Mouse (Mus musculus) left cerebral cortex, postnatal 36 days (tissue): ENCODE results near the gene Cacna1d. TPM values are rescaled to one million over a fixed set of nuclear protein-coding genes. Genes with fewer than 3 reads are reported as not detected.

Experiments used
- DNase-seq, 2 experiments: peaks; one replicate each; pipeline ENCODE4 v3.0.0; 2021 to 2022; ENCODE audit warnings: low spot score in 2 of 2, mixed read lengths in 1 of 2
- intact Hi-C: fragments of 180-260 bp; cut with DNase I; formaldehyde crosslinking; loops from one replicate; pipeline ENCODE4 v1.15.1; 2025
- total RNA-seq, 2 experiments: library from RNA; stranded (reverse); gene quantifications; 2 replicates each; pipeline ENCODE4 v1.2.3; 2021

Gene Cacna1d
- total RNA-seq, 2 experiments from 2014 or later, result 42.7 to 62.0 TPM

GRCm38 (mm10) chr14:30297492-30297891 lies 193.8 kb downstream of the Cacna1d start:
- DNase-seq, result no peak
- intact Hi-C loops, result no loop called here

DNA sequence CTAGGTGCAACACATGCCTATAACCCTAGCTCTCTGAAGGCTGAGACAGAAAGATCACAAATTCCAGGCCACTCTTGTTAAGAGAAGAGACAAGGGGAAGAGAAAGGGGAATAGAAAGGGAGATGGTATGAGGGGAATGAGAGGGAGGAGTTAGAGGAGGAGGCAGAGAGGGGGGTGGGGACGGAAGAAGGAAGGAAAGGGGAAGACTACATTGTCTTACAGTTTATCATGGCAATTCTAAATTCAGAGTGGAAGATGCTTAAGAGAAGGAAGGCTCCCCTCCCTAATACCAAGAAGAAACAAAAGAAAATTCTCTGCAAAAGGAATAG lies 199.2 kb downstream of the Cacna1d start:
- intact Hi-C loops, result loop anchor here (5.0 kb wide), 1 partner anchor 55 kb away; no protein-coding TSS in a partner anchor
- DNase-seq, result no peak

GRCm38 (mm10) chr14:30291389-30292134 lies 199.7 kb downstream of the Cacna1d start:
- intact Hi-C loops, result loop anchor here (5.0 kb wide), 1 partner anchor 54 kb away; no protein-coding TSS in a partner anchor
- no peak for DNase-seq

GRCm38 (mm10) chr14:30284446-30284845 lies 206.8 kb downstream of the Cacna1d start:
- peak in 1 of 2 experiments; percentile 33 for DNase-seq
- intact Hi-C loops, result no loop called here

- intact Hi-C loops, result no loop called here
- peak; percentile 60 to 71 for DNase-seq
Measured at GRCm38 (mm10) chr14:30284022-30284421, 207.2 kb downstream of the Cacna1d start.

DNA sequence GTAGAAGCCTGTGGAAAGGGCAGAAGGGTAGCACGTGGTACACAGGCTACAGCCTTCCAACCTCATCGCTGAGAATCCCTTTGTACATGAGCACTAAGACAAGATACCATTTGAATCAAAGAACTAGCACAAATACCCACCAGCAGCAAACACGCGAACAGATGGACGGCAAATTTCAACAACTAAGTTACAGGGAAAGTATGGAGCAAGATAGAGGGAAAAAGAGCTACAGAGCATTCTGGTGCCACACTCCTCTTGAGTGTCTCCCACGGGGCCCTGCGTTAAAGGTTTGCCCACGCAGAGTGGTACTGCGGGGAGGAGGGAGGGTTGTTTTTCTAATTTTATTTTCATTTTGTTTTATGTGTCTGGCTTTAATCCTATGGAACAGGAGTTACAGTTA lies 215.7 kb downstream of the Cacna1d start:
- intact Hi-C loops, result no loop called here
- DNase-seq, result no peak

GRCm38 (mm10) chr14:30272976-30273375 lies 218.3 kb downstream of the Cacna1d start:
- intact Hi-C loops, result loop anchor here (5.0 kb wide), 1 partner anchor 79 kb away; no protein-coding TSS in a partner anchor
- no peak for DNase-seq

- intact Hi-C loops, result loop anchor here (5.0 kb wide), 1 partner anchor 80 kb away; no protein-coding TSS in a partner anchor
- DNase-seq, result no peak
Measured at GRCm38 (mm10) chr14:30272523-30272922, 218.7 kb downstream of the Cacna1d start.

DNA sequence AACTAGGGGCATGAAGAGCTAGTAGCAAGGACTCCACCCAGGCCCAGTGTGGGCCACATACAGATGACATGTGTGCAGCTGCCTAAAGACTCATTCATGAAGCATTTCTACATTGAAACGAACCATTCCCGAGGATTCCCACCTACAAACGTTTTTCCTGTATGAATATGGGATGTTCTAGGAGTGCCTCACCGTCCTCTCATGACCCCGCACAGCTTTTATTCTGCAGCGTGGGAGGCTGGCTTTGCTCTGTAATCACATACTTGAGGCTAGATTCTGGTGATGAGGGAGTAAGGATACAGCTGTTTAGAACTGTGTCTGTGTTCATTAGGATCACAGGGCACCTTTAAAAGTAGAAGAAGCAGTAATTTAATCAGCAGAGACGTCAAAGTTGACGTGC lies 219.4 kb downstream of the Cacna1d start:
- intact Hi-C loops, result loop anchor here (5.0 kb wide), 1 partner anchor 80 kb away; no protein-coding TSS in a partner anchor
- DNase-seq, result no peak

- intact Hi-C loops, result loop anchor here (5.0 kb wide), 1 partner anchor 82 kb away; no protein-coding TSS in a partner anchor
- DNase-seq, result no peak
Measured at GRCm38 (mm10) chr14:30270350-30270749, 220.9 kb downstream of the Cacna1d start.

DNA sequence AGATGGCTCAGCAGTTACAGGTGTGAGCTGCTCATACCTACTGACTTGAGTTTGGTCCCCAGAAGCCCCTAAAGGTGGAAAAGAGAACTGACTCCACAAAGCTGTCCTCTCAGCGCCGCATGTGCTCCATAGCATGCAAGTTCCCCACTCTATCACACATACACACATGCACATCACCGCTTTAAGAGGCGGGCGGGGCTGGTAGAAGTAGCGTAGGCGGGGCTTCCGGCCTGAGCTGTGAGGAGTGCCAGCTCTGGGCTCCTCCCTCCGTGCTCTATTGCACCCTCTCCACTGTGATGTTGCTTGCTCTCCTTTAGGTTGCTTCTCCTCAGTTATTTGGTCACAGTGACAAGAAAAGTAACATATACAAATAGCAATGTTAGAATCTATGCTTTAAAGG lies 225.5 kb downstream of the Cacna1d start:
- no peak for DNase-seq
- intact Hi-C loops, result no loop called here

DNA sequence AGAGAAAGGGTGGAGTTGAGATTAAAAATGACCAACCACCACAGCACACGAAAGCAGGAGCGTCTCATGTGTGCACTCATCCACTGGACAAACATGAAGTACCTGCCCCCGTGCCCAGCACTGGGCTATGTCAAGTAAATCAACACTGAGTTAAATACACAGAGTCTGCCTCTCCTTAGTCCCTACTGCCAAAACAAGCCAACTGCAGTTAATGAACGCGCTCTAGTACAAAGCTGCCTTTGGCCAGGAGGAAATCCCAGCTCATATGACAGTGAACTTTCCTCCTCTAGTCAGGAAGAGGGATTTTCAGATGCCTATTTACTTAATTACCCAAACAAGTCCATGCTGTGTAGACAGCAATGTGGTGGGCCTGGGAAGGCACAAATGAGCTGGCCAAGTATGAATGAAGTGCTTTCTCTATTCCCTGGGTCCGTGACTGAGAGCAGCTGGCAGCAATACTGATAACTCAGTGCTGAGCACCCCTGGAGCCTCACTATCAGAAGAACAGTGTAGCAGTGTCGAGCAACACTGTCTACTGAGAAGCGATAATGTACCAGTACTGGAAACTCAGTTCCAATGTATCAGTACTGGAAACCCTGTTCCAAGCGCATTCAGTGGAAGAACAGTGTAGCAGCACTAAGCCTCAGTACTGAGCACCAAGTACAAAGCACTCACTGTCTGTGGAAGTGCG lies 229.5 kb downstream of the Cacna1d start:
- intact Hi-C loops, result no loop called here
- DNase-seq, result no peak

GRCm38 (mm10) chr14:30257626-30258025 lies 233.6 kb downstream of the Cacna1d start:
- DNase-seq, result no peak
- intact Hi-C loops, result loop anchor here (10.0 kb wide), 1 partner anchor 197 kb away; no protein-coding TSS in a partner anchor

DNA sequence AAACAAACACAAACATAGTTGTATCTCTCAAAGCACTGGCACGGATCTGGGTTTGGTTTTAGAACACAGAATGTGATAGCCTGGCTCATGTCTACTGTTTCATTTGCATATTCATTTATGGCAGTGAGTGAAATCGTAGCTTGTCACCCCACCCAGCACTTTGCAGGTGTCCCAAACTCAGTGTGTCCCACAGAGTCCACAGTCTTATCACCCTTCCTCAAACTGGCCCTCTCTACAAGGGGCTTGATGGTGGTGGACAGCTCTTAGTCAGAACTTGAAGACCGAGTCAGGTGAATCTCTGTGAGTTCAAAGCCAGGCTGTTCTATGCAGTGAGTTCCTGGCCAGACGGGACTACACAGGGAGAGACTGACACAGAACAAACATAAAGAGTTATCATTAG lies 234.8 kb downstream of the Cacna1d start:
- no peak for DNase-seq
- intact Hi-C loops, result loop anchor here (10.0 kb wide), 1 partner anchor 198 kb away; no protein-coding TSS in a partner anchor

DNA sequence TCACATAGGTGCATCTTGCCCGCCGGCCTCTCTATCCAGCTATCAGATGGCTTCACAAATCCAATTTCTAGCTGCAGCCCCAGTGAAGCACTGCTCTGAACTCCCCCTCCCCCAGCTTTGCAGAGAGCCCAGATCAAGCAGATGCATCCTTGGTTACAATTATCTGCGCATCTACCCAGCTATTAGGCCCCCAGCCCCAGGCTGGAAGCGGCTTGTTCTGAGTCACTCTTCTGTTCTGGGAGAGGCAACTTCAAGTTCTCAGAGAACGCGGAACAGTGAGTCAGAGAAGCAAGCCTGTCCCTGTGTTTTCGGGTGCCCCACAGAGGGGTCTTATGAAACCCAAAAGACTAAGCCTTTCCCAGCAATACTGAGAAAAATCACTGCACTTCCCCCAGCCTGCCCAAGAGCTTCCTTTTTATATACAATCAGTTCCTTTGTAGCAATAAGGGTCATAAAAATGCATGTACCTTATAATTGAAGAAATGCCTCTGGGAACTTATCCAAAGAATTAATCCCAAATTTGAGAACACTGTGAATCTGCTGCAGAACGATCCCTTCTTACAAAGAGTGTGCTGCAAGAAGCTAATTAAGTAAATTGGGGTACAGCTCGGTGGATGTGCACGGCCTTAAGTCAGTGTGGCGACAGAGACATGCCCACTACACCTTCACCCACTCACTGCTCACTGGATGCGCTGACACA lies 235.4 kb downstream of the Cacna1d start:
- intact Hi-C loops, result loop anchor here (10.0 kb wide), 1 partner anchor 199 kb away; no protein-coding TSS in a partner anchor
- no peak for DNase-seq

DNA sequence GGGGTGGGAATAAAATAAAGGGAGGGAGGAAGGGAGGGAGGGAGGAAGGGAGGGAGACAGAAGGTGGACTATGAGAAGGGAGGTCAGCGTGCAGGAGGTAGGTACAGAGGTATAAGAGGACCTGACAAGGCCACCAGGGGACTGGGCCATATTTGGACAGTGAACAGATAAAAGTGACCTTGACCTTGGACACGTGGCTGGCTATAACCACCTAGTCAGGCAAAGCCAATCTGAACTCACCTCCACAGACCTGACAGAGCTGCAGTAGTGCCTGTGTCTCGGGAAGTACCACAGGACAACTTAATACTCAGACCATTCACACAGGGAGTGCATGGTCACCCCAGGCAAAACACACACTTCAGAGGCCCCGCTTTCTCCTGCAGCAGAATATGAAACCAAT lies 236.5 kb downstream of the Cacna1d start:
- intact Hi-C loops, result loop anchor here (10.0 kb wide), 1 partner anchor 200 kb away; no protein-coding TSS in a partner anchor
- DNase-seq, result no peak

GRCm38 (mm10) chr14:30252824-30253223 lies 238.4 kb downstream of the Cacna1d start:
- intact Hi-C loops, result loop anchor here (10.0 kb wide), 1 partner anchor 202 kb away; no protein-coding TSS in a partner anchor

DNA sequence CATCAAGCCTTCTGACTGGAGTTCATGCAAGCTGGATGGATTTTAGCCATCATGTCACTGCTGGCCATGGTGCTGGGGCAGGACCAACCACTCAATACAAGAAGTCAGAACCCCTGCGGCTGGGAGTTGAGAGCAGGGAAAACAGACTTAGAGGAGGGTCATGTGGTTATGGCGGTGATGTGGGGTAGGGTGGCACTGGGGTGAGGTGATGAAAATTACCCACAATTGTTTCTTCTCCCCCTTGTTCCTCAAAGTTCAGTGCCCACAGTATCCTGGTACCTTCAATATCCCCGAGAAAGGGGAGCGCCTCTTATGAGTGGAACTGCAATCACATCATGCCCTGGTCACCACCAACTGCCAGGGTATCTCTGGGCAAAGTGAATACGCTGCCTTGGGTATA lies 239.9 kb downstream of the Cacna1d start:
- intact Hi-C loops, result loop anchor here (10.0 kb wide), 1 partner anchor 203 kb away; no protein-coding TSS in a partner anchor
- DNase-seq, result no peak

More at GRCm38 (mm10) chr14:30252824-30253223, 238.4 kb downstream of the Cacna1d start:
- DNase-seq, result no peak

DNA sequence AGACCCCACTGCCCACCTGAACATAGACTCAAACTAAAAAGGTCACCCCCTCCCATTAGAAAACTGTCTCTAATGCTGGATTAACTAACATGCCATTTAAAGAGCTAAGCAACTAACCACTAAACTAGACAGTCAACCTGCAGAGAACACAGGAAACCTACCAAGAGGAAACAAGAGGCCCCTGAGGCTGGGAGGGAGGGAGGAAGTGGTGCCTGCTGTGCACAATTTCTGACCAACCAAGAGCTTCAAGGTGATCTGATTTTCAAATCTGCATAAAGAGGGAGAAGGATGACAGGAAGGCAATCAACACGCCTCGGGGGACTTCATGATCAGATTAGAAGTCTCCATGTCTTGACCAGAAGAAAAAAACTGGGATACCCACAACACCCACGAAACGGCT lies 241.7 kb downstream of the Cacna1d start:
- intact Hi-C loops, result no loop called here
- no peak for DNase-seq

DNA sequence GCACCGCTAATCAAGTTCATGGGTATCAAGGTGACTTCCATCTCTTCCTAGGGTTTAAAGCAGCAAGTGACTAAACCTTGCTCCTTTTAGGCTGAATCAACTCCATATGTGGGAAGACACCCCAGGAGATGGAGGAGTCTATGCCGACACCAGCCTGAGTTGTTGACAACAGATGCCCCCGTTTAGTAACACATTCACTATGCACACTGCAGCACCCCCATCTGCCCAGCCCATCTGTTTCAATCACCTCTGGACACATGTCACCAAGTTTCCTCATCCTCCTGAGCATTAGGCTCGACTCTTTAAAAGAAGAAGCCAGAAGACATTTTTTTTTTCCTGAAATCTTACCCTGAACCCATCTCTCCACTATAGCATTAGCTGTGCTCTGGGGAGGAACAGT lies 242.4 kb downstream of the Cacna1d start:
- DNase-seq, result no peak
- intact Hi-C loops, result no loop called here
